In genomic region chr19:12796328-12796931, GRCm38 (mm10) we compare ENCODE assay signal across 8 mouse cellular contexts. TPM values are rescaled to one million over a fixed set of nuclear protein-coding genes. Genes with fewer than 3 reads are reported as not detected.
DNase-seq lines count a peak whose midpoint lies in the region; ATAC-seq and TF ChIP-seq lines count a peak whose summit lies in the region.
"Had no signal": no experiment of that assay in that cellular context is flagged by ENCODE, and none has a peak within 500 bp of the region (broad histone marks: within the 10 kb centered on the region; RNA-seq: fewer than 3 reads in every experiment).

No protein-coding gene starts in this region.

- peak; percentile 26 for ATAC-seq in embryonic facial prominence, embryonic 15.5 days (ENCODE audit: insufficient number of reproducible peaks, low FRiP score, low TSS enrichment, low read depth)
- ATAC-seq in hematopoietic stem cell, adult 5-6 weeks (replicated peaks in 1 of 2; ENCODE audit: insufficient read depth in 1 of 2, low FRiP score in 2 of 2, low TSS enrichment in 1 of 2, low read depth in 1 of 2, poor library complexity in 2 of 2, severe bottlenecking in 2 of 2), result peak; percentile 56 to 66
- peak; percentile 39 for ATAC-seq in liver, embryonic 11.5 days (replicated peaks; ENCODE audit: low FRiP score)
- ATAC-seq in midbrain, postnatal 0 days (ENCODE audit: low FRiP score), result peak; percentile 0; the same call in 1 of the 2 replicates
- peak; percentile 25 for ATAC-seq in stomach, embryonic 15.5 days (ENCODE audit: insufficient read depth, low FRiP score, low read depth)

- 0 out of 2 replicates have a peak, but pooled peaks cover 3% of the 10 kb centered on the region for H3K4me1 ChIP-seq in embryonic facial prominence, embryonic 15.5 days
- peaks cover 3% of the 10 kb centered on the region; the same call in 1 of the 2 replicates for H3K4me1 ChIP-seq in liver, embryonic 11.5 days (replicated peaks; ENCODE audit: control insufficient read depth, insufficient read depth, low read length)
- no peaks in the 10 kb centered on the region for H3K4me1 ChIP-seq in midbrain, postnatal 0 days (ENCODE audit: insufficient read depth, low read length)
- no peaks in the 10 kb centered on the region for H3K4me1 ChIP-seq in stomach, embryonic 15.5 days

- no peaks in the 10 kb centered on the region for H3K27me3 ChIP-seq in embryonic facial prominence, embryonic 15.5 days
- H3K27me3 ChIP-seq in liver, embryonic 11.5 days (replicated peaks; ENCODE audit: control insufficient read depth, insufficient read depth, low read length), result no peaks in the 10 kb centered on the region
- H3K27me3 ChIP-seq in midbrain, postnatal 0 days (ENCODE audit: insufficient read depth, low read length), result no peaks in the 10 kb centered on the region
- no peaks in the 10 kb centered on the region for H3K27me3 ChIP-seq in stomach, embryonic 15.5 days (replicated peaks)

- WGBS in embryonic facial prominence, embryonic 15.5 days, result under 1% methylated on average over 29 of the region's 29 CpGs
- under 1% methylated on average over 29 of the region's 29 CpGs for WGBS in liver, embryonic 11.5 days
- WGBS in midbrain, postnatal 0 days, result under 1% methylated on average over 29 of the region's 29 CpGs
- under 1% methylated on average over 29 of the region's 29 CpGs for WGBS in stomach, embryonic 15.5 days

- H3K27ac ChIP-seq in embryonic facial prominence, embryonic 15.5 days (replicated peaks), result peak overlapping the region; percentile 100
- peak overlapping the region; percentile 99 for H3K27ac ChIP-seq in liver, embryonic 11.5 days (ENCODE audit: low read depth, low read length)
- H3K27ac ChIP-seq in midbrain, postnatal 0 days (ENCODE audit: low read depth, low read length), result peak overlapping the region; percentile 100
- H3K27ac ChIP-seq in stomach, embryonic 15.5 days, result peak overlapping the region; percentile 100

- peak overlapping the region; percentile 70 for H3K4me3 ChIP-seq in embryonic facial prominence, embryonic 15.5 days (replicated peaks)
- peak overlapping the region; percentile 92 for H3K4me3 ChIP-seq in liver, embryonic 11.5 days (ENCODE audit: low read depth, low read length)
- H3K4me3 ChIP-seq in midbrain, postnatal 0 days (ENCODE audit: low read depth, low read length), result peak overlapping the region; percentile 74
- H3K4me3 ChIP-seq in stomach, embryonic 15.5 days (replicated peaks), result peak overlapping the region; percentile 96

- no peaks in the 10 kb centered on the region for H3K36me3 ChIP-seq in embryonic facial prominence, embryonic 15.5 days
- H3K36me3 ChIP-seq in liver, embryonic 11.5 days (ENCODE audit: control insufficient read depth, insufficient read depth, low read length), result no peaks in the 10 kb centered on the region
- no peaks in the 10 kb centered on the region for H3K36me3 ChIP-seq in midbrain, postnatal 0 days (ENCODE audit: insufficient read depth, low read length)
- H3K36me3 ChIP-seq in stomach, embryonic 15.5 days, result no peaks in the 10 kb centered on the region

- no peaks in the 10 kb centered on the region for H3K9me3 ChIP-seq in embryonic facial prominence, embryonic 15.5 days (replicated peaks)
- H3K9me3 ChIP-seq in liver, embryonic 11.5 days (ENCODE audit: control insufficient read depth, low read length), result no peaks in the 10 kb centered on the region
- H3K9me3 ChIP-seq in midbrain, postnatal 0 days (ENCODE audit: low read length), result no peaks in the 10 kb centered on the region
- H3K9me3 ChIP-seq in stomach, embryonic 15.5 days, result no peaks in the 10 kb centered on the region

- H3K4me2 ChIP-seq in embryonic facial prominence, embryonic 15.5 days (replicated peaks), result peak overlapping the region; percentile 68
- H3K4me2 ChIP-seq in liver, embryonic 11.5 days, result peak overlapping the region; percentile 82
- peak overlapping the region; percentile 75 for H3K4me2 ChIP-seq in midbrain, postnatal 0 days (ENCODE audit: low read depth, low read length, poor library complexity, severe bottlenecking)
- peak overlapping the region; percentile 74 for H3K4me2 ChIP-seq in stomach, embryonic 15.5 days

- peak; percentile 94 for DNase-seq in CD4-positive, CD25-positive, alpha-beta regulatory T cell, adult 2 months (ENCODE audit: low read depth, low spot score)
- DNase-seq in Muller cell, postnatal 12 days (ENCODE audit: inconsistent ontology term), result peak; percentile 86
- peak; percentile 73 for DNase-seq in liver, embryonic 11.5 days (ENCODE audit: low spot score)
- peak; percentile 50 for DNase-seq in midbrain, postnatal 0 days (ENCODE audit: low spot score)

- TF ChIP-seq CTCF in midbrain, postnatal 0 days (IDR thresholded peaks at IDR 0.05), result no peak

- peak overlapping the region; percentile 60 for H3K9ac ChIP-seq in embryonic facial prominence, embryonic 15.5 days
- H3K9ac ChIP-seq in liver, embryonic 11.5 days (ENCODE audit: low read depth, low read length), result peak overlapping the region; percentile 91
- peak overlapping the region; percentile 51 for H3K9ac ChIP-seq in midbrain, postnatal 0 days (replicated peaks; ENCODE audit: low read length, poor library complexity, severe bottlenecking)
- H3K9ac ChIP-seq in stomach, embryonic 15.5 days, result peak overlapping the region; percentile 55; the same call in 1 of the 2 replicates

RNA-seq across cellular contexts. Expression of gene Lpxn, which starts 0.4 kb away (rescaled TPM):
- polyA plus RNA-seq in embryonic facial prominence, embryonic 15.5 days (2015; fragmentation: Nextera tagmentation; extraction: Ambion mirVana), result 5.2 and 5.3 TPM in 2 replicates
- total RNA-seq in hematopoietic stem cell, adult 5-6 weeks (2017), result 4.4 and 5.2 TPM in 2 replicates
- 1.5 and 2.1 TPM in 2 replicates for polyA plus RNA-seq in liver, embryonic 11.5 days (2014; fragmentation: Nextera tagmentation; extraction: Ambion mirVana)
- 1.0 and 1.9 TPM in 2 replicates for total RNA-seq in midbrain, postnatal 0 days (2014; rRNA removed)
- 0.77 and 0.96 TPM in 2 replicates for polyA plus RNA-seq in midbrain, postnatal 0 days (2015; fragmentation: Nextera tagmentation; extraction: Ambion mirVana)
- 2.5 and 2.6 TPM in 2 replicates for polyA plus RNA-seq in stomach, embryonic 15.5 days (2015; fragmentation: Nextera tagmentation; extraction: Ambion mirVana)

RNA-seq across cellular contexts. Expression of gene Zfp91, which starts 0.5 kb away (rescaled TPM):
- 14.3 and 15.0 TPM in 2 replicates for polyA plus RNA-seq in embryonic facial prominence, embryonic 15.5 days (2015; fragmentation: Nextera tagmentation; extraction: Ambion mirVana)
- total RNA-seq in hematopoietic stem cell, adult 5-6 weeks (2017), result 112 and 128 TPM in 2 replicates
- polyA plus RNA-seq in liver, embryonic 11.5 days (2014; fragmentation: Nextera tagmentation; extraction: Ambion mirVana), result 7.0 and 7.4 TPM in 2 replicates
- 52.5 and 56.5 TPM in 2 replicates for total RNA-seq in midbrain, postnatal 0 days (2014; rRNA removed)
- 10.4 and 12.8 TPM in 2 replicates for polyA plus RNA-seq in midbrain, postnatal 0 days (2015; fragmentation: Nextera tagmentation; extraction: Ambion mirVana)
- polyA plus RNA-seq in stomach, embryonic 15.5 days (2015; fragmentation: Nextera tagmentation; extraction: Ambion mirVana), result 13.9 and 14.5 TPM in 2 replicates

RNA-seq across cellular contexts. Expression of gene Cntf, which starts 31.0 kb away (rescaled TPM):
- polyA plus RNA-seq in embryonic facial prominence, embryonic 15.5 days (2015; fragmentation: Nextera tagmentation; extraction: Ambion mirVana), result 1.3 and 1.4 TPM in 2 replicates
- total RNA-seq in hematopoietic stem cell, adult 5-6 weeks (2017), result 0.63 and 1.1 TPM in 2 replicates
- 0.27 and 0.78 TPM in 2 replicates for polyA plus RNA-seq in liver, embryonic 11.5 days (2014; fragmentation: Nextera tagmentation; extraction: Ambion mirVana)
- total RNA-seq in midbrain, postnatal 0 days (2014; rRNA removed), result 1.2 and 1.5 TPM in 2 replicates
- polyA plus RNA-seq in midbrain, postnatal 0 days (2015; fragmentation: Nextera tagmentation; extraction: Ambion mirVana), result 0.72 and 1.0 TPM in 2 replicates
- polyA plus RNA-seq in stomach, embryonic 15.5 days (2015; fragmentation: Nextera tagmentation; extraction: Ambion mirVana), result 1.2 TPM in 2 replicates

RNA-seq across cellular contexts. Expression of gene Gm5244, which starts 50.1 kb away (rescaled TPM):
- not detected in 2 replicates for polyA plus RNA-seq in embryonic facial prominence, embryonic 15.5 days (2015; fragmentation: Nextera tagmentation; extraction: Ambion mirVana)
- total RNA-seq in hematopoietic stem cell, adult 5-6 weeks (2017), result not detected in 2 replicates
- not detected in 2 replicates for polyA plus RNA-seq in liver, embryonic 11.5 days (2014; fragmentation: Nextera tagmentation; extraction: Ambion mirVana)
- total RNA-seq in midbrain, postnatal 0 days (2014; rRNA removed), result not detected in 2 replicates
- not detected in 2 replicates for polyA plus RNA-seq in midbrain, postnatal 0 days (2015; fragmentation: Nextera tagmentation; extraction: Ambion mirVana)
- polyA plus RNA-seq in stomach, embryonic 15.5 days (2015; fragmentation: Nextera tagmentation; extraction: Ambion mirVana), result not detected in 2 replicates
- total RNA-seq: heart, postnatal 10 days had no signal

Comparison
In these comparisons a context has a peak if more than half of its experiments do, and no peak if none do; other contexts are left out.
1. Peak in every context shown above with its lines: DNase-seq, ATAC-seq, H3K4me3 ChIP-seq and H3K27ac ChIP-seq.
2. ATAC-seq: peak in every context shown above with its lines; median percentile 61 in hematopoietic stem cell, adult 5-6 weeks; 39 in liver, embryonic 11.5 days; 26 in embryonic facial prominence, embryonic 15.5 days; 25 in stomach, embryonic 15.5 days; 0 in midbrain, postnatal 0 days.